Mouse (Mus musculus): Measurements from ENCODE around the gene Tcf7l2. TPM values are rescaled to one million over a fixed set of nuclear protein-coding genes. Genes with fewer than 3 reads are reported as not detected.

Tcf7l2 gene
- total and polyA plus RNA-seq, 3 experiments, result not detected

- H3K4me2 ChIP-seq (ENCODE audit: insufficient read depth, low read depth, poor library complexity, severe bottlenecking), result no peak overlapping the region
- H3K9me3 ChIP-seq (replicated peaks; ENCODE audit: low read length), result peaks cover 3% of the 10 kb centered on the region
- DNase-seq (ENCODE audit: extremely low read depth), result no peak
- dilution Hi-C loops (cut with MboI; ENCODE audit: extremely low pct_ligation_motif_present, extremely low pct_unique_long_range_greater_than_20kb, low sequenced_read_pairs) (no loop called here), in situ Hi-C loops (cut with MboI; ENCODE audit: low pct_ligation_motif_present, low pct_unique_long_range_greater_than_20kb, low sequenced_read_pairs) (no loop called here)
- H3K9ac ChIP-seq (ENCODE audit: insufficient read depth, low read depth), result no peak overlapping the region
- H3K4me1 ChIP-seq (ENCODE audit: control insufficient read depth in 1 of 2, insufficient read depth in 2 of 2), result no peaks in the 10 kb centered on the region
- TF ChIP-seq ETS1 (conservative IDR thresholded peaks at IDR 0.05; ENCODE audit: low read depth, low read length) (no peak), MYC (IDR thresholded peaks at IDR 0.05; ENCODE audit: low read depth, low read length) (no peak), POLR2A (IDR thresholded peaks at IDR 0.05; ENCODE audit: low read depth, low read length) (no peak), CTCF (conservative IDR thresholded peaks at IDR 0.05 in 1 of 2, IDR thresholded peaks at IDR 0.05 in 1 of 2; ENCODE audit: low read depth in 2 of 2, low read length in 2 of 2) (no peak), SIN3A (IDR thresholded peaks at IDR 0.05; ENCODE audit: low read length) (no peak), ZNF384 (IDR thresholded peaks at IDR 0.05; ENCODE audit: low read depth, low read length) (no peak), MAZ (IDR thresholded peaks at IDR 0.05; ENCODE audit: low read depth, low read length) (no peak), NRF1 (IDR thresholded peaks at IDR 0.05; ENCODE audit: low read depth, low read length) (no peak), GABPA (IDR thresholded peaks at IDR 0.05; ENCODE audit: insufficient replicate concordance, low read depth, low read length) (no peak), ZMIZ1 (IDR thresholded peaks at IDR 0.05; ENCODE audit: low read depth, low read length) (no peak), CHD1 (IDR thresholded peaks at IDR 0.05; ENCODE audit: low read depth, low read length) (no peak), MAX (IDR thresholded peaks at IDR 0.05; ENCODE audit: low read length) (no peak)
- no peaks in the 10 kb centered on the region for H3K79me2 ChIP-seq (replicated peaks; ENCODE audit: control insufficient read depth, extremely low read depth, insufficient read depth, poor library complexity, severe bottlenecking)
- H3K27me3 ChIP-seq (replicated peaks), result peaks cover 51% of the 10 kb centered on the region
- H3K27ac ChIP-seq (ENCODE audit: insufficient read depth, low read depth), result no peak overlapping the region
- no peak overlapping the region for H3K4me3 ChIP-seq (replicated peaks in 1 of 3; ENCODE audit: low read depth in 2 of 3, low read length in 2 of 3, poor library complexity in 1 of 3)
- H3K36me3 ChIP-seq (replicated peaks in 1 of 2; ENCODE audit: control insufficient read depth in 1 of 2, insufficient read depth in 1 of 2, low read length in 1 of 2), result no peaks in the 10 kb centered on the region
Measured at GRCm38 (mm10) chr19:55927674-55928061, 186.0 kb downstream of the Tcf7l2 start.

- Histone ChIP-seq H3K9ac (ENCODE audit: insufficient read depth, low read depth) (no peak overlapping the region), H3K4me1 (ENCODE audit: control insufficient read depth in 1 of 2, insufficient read depth in 2 of 2) (no peaks in the 10 kb centered on the region), H3K27me3 (replicated peaks) (peaks cover 48% of the 10 kb centered on the region), H3K4me2 (ENCODE audit: insufficient read depth, low read depth, poor library complexity, severe bottlenecking) (no peak overlapping the region), H3K9me3 (replicated peaks; ENCODE audit: low read length) (peaks cover 3% of the 10 kb centered on the region), H3K36me3 (replicated peaks in 1 of 2; ENCODE audit: control insufficient read depth in 1 of 2, insufficient read depth in 1 of 2, low read length in 1 of 2) (no peaks in the 10 kb centered on the region), H3K27ac (ENCODE audit: insufficient read depth, low read depth) (no peak overlapping the region), H3K79me2 (replicated peaks; ENCODE audit: control insufficient read depth, extremely low read depth, insufficient read depth, poor library complexity, severe bottlenecking) (no peaks in the 10 kb centered on the region), H3K4me3 (replicated peaks in 1 of 3; ENCODE audit: low read depth in 2 of 3, low read length in 2 of 3, poor library complexity in 1 of 3) (no peak overlapping the region)
- dilution Hi-C loops (cut with MboI; ENCODE audit: extremely low pct_ligation_motif_present, extremely low pct_unique_long_range_greater_than_20kb, low sequenced_read_pairs), result no loop called here
- TF ChIP-seq POLR2A (IDR thresholded peaks at IDR 0.05; ENCODE audit: low read depth, low read length), result no peak
- no peak for TF ChIP-seq RAD21 (IDR thresholded peaks at IDR 0.05; ENCODE audit: low read depth, low read length)
- TF ChIP-seq MYC (IDR thresholded peaks at IDR 0.05; ENCODE audit: low read depth, low read length), result no peak
- no peak for TF ChIP-seq CHD1 (IDR thresholded peaks at IDR 0.05; ENCODE audit: low read depth, low read length)
- no peak for TF ChIP-seq JUN (IDR thresholded peaks at IDR 0.05; ENCODE audit: insufficient read depth, low read depth, low read length)
- no peak for TF ChIP-seq GABPA (IDR thresholded peaks at IDR 0.05; ENCODE audit: insufficient replicate concordance, low read depth, low read length)
- no peak for TF ChIP-seq CHD2 (IDR thresholded peaks at IDR 0.05; ENCODE audit: low read length)
- no peak for TF ChIP-seq USF1 (IDR thresholded peaks at IDR 0.05; ENCODE audit: low read depth, low read length)
- TF ChIP-seq RCOR1 (conservative IDR thresholded peaks at IDR 0.05; ENCODE audit: low read depth, low read length), result no peak
- TF ChIP-seq MXI1 (IDR thresholded peaks at IDR 0.05; ENCODE audit: low read depth, low read length), result no peak
- no peak for TF ChIP-seq ZKSCAN1 (IDR thresholded peaks at IDR 0.05; ENCODE audit: borderline replicate concordance, low read depth, low read length)
- no peak for TF ChIP-seq IRF4 (IDR thresholded peaks at IDR 0.05; ENCODE audit: low read depth, low read length)
- no peak for DNase-seq (ENCODE audit: extremely low read depth)
- in situ Hi-C loops (cut with MboI; ENCODE audit: low pct_ligation_motif_present, low pct_unique_long_range_greater_than_20kb, low sequenced_read_pairs), result no loop called here
Measured at GRCm38 (mm10) chr19:55928674-55929073, 187.1 kb downstream of the Tcf7l2 start.

Measured in CH12.LX (cell line).